Mouse (Mus musculus) heart, adult 8-10 months (tissue): ENCODE measurements around the gene Srrd. TPM values are rescaled to one million over a fixed set of nuclear protein-coding genes. Genes with fewer than 3 reads are reported as not detected.
"Not testable (repeated sequence)": the region's sequence is repeated elsewhere in the genome, so short reads cannot be mapped to it uniquely, and the experiment has no call there.

ENCODE experiments used
- DNase-seq: peaks from one replicate; pipeline ENCODE4 v3.0.0; 2022; ENCODE audit warnings: low spot score
- total RNA-seq, 4 experiments: library from RNA; stranded (reverse); gene quantifications; 2 replicates each; pipeline ENCODE4 v1.2.4; 2022

The Srrd gene
- total RNA-seq, 4 experiments from 2014 or later = 7.8 to 9.4 (median 8.3) TPM

DNA sequence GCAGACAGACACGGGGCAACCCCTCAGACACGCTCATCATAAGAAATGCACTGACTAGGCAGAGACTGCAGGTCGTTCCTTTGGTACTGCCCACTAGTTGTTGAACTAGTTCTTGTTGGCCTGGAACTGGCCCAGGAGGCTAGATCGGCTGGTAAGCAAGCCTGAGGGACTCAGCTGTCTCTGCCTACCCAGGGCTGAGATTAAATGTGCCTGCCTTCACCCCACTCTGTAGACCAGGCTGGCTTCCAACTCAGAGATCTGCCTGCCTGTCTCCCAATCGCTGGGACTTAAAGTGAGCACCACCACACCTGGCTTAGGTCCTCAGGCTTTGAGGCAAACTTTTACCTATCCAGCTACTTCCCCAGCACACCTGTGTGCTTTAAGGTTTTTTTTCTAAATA lies 22.5 kb downstream of the Srrd start:
- DNase-seq = no peak

GRCm38 (mm10) chr5:112319343-112319742 lies 23.5 kb downstream of the Srrd start:
- DNase-seq = not testable (repeated sequence)

DNA sequence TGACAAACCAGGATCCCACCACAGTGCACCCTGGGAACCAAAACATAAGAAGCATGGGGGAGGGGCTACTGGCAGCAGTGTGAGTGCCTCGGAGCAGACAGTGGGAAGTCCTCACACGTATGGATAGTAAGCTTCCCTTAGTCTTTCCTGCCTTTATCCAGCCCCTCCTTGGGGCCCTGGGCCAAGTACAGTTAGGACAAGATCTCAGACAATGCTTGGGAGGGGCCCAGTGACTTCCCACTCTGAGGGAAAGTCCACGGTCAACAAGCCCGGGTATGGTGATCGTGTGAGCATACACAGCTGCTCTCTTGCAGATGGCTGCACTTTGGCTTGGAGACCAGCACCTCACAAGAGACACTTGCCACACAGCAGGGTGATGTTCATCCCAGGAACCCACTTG lies 25.5 kb downstream of the Srrd start:
- DNase-seq = peak; percentile 68

DNA sequence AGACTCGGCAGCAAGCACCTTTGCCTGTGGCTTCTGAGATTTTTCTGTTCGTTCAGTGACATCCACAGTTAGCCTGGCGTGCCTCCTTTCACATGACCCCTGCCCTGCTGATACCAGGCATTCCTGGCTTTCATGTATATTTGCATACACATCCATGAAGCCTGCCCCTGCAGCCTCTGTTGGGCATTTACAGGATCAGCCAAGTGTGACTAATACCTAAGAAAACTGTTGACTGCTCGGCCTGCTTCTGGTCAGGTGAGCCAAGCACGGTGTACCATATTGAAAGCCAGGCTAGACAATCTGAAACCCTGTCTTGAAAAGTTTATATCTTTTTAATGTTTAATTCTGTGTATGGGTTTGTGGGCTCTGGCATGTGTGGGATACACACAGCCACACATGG lies 26.4 kb downstream of the Srrd start:
- DNase-seq = no peak

- DNase-seq = no peak
Observed at GRCm38 (mm10) chr5:112313222-112313885, 29.5 kb downstream of the Srrd start.

DNA sequence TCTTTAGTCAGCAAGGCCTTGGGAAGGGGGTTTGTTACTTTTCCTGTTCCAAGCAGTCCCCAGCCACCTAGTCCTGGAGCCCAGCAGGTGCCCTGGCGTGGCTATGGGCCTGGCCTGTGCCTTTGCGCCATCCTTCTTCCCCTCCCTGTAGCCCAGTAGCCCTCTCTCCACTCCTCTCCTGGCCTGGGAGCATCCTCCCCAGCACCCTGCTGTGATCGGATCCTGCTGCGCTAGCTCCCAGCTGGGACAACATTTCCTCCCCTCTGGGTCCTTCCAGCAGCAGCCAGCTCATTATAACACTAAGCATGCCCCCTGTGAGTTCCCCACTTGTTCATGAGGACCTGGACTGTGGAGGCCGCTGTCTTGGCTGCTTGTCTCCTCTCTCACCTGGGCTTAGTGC lies 37.0 kb downstream of the Srrd start:
- DNase-seq = no peak

- no peak for DNase-seq
Observed at GRCm38 (mm10) chr5:112302310-112302709, 40.5 kb downstream of the Srrd start.

DNA sequence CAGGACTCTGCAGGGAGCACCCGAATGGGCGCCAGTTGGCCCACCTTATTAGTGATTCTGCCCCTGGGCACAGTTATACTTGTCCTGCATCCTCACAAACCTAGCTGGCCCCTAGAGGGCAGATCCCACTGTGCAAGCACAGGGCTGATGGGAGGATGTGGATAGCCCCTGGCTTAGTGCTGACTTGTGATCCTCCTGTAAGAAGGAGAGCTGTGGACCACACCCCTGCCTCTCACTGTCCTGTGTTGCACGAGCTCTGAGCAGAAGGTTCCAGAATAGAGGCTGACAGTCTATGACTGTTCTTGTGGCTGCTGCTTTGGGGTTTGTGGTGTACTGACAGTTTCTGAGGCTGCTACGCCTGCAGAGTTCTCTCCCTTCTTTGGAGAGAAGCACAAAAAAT lies 41.1 kb downstream of the Srrd start:
- no peak for DNase-seq

DNA sequence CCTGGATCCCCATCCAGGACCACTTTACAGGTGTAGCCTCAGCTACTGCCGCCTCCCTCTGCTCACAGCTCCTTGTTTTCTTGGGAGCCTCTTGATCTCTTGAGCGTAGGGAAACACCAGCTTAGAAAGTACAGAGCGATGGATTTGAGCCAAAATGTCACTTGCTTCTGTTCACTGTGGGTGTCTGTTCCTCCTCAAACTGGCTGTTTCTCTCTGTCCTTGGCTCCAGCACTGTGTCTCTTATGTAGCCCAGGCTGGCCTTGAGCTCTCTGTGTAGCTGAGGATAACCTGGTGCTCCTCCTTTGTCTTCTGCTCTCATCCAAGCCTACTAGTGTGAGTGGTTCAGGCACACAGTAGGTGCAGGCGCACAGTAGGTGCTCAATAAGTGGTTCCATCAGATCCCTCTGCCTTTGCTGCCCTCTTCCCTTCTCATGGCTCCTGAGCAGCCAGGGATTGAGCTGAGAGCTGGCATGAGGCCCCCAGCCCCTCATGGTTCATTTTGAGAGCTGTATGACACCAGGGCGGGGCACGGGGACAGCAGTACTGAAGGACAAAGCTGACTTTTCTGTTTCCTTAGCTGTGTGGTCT lies 42.0 kb downstream of the Srrd start:
- no peak for DNase-seq

GRCm38 (mm10) chr5:112300112-112300511 lies 42.7 kb downstream of the Srrd start:
- DNase-seq = no peak

DNA sequence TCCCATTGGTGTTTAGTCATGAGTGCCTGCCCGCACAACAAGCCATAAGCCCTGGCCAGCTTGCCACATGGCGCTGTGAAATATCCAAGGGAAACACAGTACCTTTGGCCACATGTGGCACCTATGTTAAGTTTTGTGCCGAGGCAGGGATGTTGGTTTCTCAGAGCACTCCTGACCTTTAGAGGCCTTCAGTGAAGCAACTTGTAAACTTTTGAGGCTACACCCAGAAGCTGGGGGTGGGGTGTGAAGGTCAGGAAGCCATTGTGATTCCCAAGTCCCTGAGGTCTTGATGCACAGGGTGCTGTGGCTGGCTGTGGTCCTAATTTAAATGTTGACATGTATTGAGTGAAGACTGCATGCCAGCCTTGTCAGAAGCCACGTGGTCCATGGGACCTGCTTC lies 43.4 kb downstream of the Srrd start:
- no peak for DNase-seq

DNA sequence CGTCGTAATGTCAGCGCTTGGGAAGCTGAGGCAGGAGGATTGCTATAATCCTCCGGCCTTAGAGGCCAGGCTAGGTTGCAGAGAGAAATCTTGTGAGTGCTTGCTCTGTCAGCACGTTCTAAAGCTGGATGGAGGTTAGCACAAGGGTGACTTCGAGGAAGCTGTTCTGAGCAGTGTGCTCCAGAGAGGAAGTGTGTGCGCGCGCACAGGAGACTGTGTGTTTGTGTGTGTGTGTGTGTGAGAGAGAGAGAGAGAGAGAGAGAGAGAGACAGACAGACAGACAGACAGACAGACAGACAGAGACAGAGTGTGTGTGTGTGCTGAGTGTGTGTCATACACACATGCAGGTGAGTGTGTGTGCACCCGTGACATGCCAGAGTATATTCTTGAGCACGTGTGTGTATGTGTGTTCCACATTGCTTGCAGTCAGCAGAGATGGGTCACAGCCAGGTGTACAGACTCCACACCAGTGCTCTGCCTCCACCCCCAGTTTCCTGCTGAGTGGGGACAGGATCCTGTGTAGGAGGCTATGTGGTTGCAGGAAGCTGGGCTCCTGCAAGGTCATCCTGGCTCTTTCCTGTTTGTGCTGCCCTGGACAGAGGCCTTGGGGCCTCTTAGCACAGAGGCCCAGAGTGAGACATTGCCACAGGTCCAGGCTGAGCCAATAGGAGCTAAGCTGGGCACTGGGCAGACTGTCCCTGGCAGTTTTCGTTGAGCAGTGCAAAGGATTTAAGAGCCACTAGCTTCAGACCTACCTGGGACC lies 44.4 kb downstream of the Srrd start:
- peak; percentile 76 for DNase-seq

DNA sequence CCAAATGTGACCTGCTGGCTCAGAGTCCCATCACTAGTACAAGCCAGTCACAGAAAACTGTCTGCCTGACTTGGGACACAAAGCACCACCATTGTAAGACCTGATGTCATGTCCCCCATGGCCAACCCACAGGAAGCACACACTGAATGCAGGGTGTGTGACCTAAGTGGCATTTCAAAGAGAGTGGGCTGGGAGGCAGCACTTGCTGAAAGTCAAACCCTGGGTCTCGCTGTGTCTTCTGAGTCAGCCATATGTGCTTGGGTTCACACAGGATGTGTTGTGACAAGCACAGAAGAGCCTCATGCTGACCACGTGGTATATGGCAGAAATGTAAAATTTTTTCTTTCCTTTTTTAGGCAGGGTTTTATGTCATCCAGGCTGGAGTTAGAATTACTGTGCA lies 45.6 kb downstream of the Srrd start:
- DNase-seq = no peak

GRCm38 (mm10) chr5:112296404-112297181 lies 46.2 kb downstream of the Srrd start:
- no peak for DNase-seq

- DNase-seq = no peak
Observed at GRCm38 (mm10) chr5:112295564-112295963, 47.3 kb downstream of the Srrd start.

DNA sequence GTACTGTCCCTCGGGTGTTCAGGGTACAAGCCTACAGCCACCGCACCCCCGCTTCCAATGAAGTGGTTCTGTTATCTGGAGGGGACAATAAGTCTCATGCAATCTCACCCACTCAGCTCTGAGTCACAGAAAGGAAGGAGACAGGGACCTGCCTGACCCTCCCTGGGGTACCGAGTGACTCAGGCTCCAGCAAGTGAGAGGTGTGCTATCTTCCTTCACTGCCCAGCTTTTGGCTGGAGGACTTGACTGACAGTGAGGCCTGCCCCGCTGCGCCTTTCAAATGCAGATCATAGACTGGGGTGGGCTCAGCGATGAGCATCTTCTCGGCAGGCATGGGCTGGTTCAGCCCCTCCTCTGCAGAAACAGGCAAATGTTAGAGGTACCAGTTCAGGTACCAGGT lies 47.7 kb downstream of the Srrd start:
- no peak for DNase-seq

DNA sequence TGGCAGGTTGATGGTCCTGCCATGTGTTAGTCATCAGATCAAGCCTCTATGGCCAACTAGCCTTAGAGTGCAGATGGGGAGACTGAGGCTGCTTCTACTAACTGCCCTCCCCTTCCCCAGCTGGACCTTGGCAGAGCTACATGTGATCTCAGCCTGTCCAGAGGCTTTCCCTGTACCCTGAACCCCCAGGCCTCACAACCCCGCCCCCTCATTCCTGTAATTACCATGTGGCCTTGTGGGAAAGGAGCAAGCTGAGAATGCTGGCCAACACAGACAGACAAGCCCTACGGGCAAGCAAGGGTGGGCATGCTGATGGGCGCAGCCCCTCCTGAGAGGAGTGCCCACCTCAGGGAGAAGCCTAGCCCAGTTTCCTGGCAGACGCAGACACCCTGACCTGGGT lies 48.1 kb downstream of the Srrd start:
- DNase-seq = no peak

- no peak for DNase-seq
Observed at GRCm38 (mm10) chr5:112293800-112294199, 49.0 kb downstream of the Srrd start.

DNA sequence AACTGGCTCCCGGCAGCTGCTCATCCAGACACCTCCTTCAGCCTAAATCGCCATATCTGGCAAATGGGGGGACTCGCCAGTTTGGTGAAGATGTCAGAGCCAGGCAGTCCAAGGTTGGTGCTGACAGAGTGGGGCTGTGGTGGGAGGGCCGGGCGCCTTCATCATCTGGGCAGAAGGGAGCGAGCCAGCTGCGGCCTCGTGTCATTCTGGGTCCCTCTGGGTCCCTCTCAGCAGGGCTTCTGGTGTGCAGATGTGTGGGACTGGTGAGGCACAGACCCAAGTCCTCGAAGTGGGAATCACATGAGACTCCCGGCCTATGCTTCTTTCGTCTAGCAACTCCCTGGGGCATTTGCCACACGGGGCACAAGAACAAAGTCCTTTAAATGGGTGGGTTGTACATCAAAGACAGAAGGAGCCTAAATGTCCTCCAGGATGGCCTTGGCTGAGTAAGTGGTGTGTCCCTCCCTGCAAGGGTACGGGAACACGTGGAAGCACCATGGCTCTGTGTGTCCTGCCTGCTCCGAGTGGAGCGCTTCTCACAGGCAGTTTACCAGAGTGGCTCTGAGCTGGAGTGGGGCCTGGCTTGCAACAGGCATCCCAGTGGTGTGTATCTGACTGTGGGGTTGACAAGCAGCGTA lies 50.4 kb downstream of the Srrd start:
- no peak for DNase-seq

GRCm38 (mm10) chr5:112291866-112292265 lies 51.0 kb downstream of the Srrd start:
- no peak for DNase-seq

- no peak for DNase-seq
Observed at GRCm38 (mm10) chr5:112290536-112290880, 52.3 kb downstream of the Srrd start.
